Mouse (Mus musculus): ENCODE results near the gene Foxk1. TPM values are rescaled to one million over a fixed set of nuclear protein-coding genes. Genes with fewer than 3 reads are reported as not detected.
A peak's percentile ranks its signal among the peaks of the same experiment; 100 is the strongest.

Gene Foxk1
- total and polyA plus RNA-seq, 2 experiments from 2014 or later: 1.8 to 9.5 TPM

GRCm38 (mm10) chr5:142371172-142372155 lies 29.8 kb upstream of the Foxk1 start:
- no peak for ATAC-seq (ENCODE audit: insufficient read depth, low read depth)
- WGBS: 23% methylated on average over 24 of the region's 24 CpGs
- Histone ChIP-seq H3K9ac (replicated peaks; ENCODE audit: low read depth, low read length) (peak overlapping the region; percentile 30; the same call in 1 of the 2 replicates), H3K27me3 (ENCODE audit: control insufficient read depth, insufficient read depth, low read length) (no peaks in the 10 kb centered on the region), H3K4me2 (ENCODE audit: low read depth, low read length) (peak overlapping the region; percentile 18), H3K36me3 (replicated peaks; ENCODE audit: control insufficient read depth, insufficient read depth, low read length) (no peaks in the 10 kb centered on the region), H3K27ac (ENCODE audit: low read depth) (peak overlapping the region; percentile 64), H3K4me3 (ENCODE audit: low read depth, low read length) (0 out of 2 replicates have a peak overlapping the region, but pooled peaks have one; percentile 6), H3K9me3 (replicated peaks; ENCODE audit: control insufficient read depth, low read length) (no peaks in the 10 kb centered on the region), H3K4me1 (ENCODE audit: control insufficient read depth, insufficient read depth) (peaks cover 5% of the 10 kb centered on the region)
- no peak for TF ChIP-seq EP300 (IDR thresholded peaks at IDR 0.05; ENCODE audit: low read depth)
- TF ChIP-seq CTCF (IDR thresholded peaks at IDR 0.05; ENCODE audit: low read depth): no peak
- DNase-seq (ENCODE audit: low spot score): no peak

- TF ChIP-seq CTCF (IDR thresholded peaks at IDR 0.05; ENCODE audit: low read depth): no peak
- no peak for TF ChIP-seq EP300 (IDR thresholded peaks at IDR 0.05; ENCODE audit: low read depth)
- H3K36me3 ChIP-seq (replicated peaks; ENCODE audit: control insufficient read depth, insufficient read depth, low read length): no peaks in the 10 kb centered on the region
- peak overlapping the region; percentile 18; the same call in 1 of the 2 replicates for H3K4me2 ChIP-seq (ENCODE audit: low read depth, low read length)
- ATAC-seq (ENCODE audit: insufficient read depth, low read depth) (no peak), DNase-seq (ENCODE audit: low spot score) (no peak)
- no peak overlapping the region for H3K4me3 ChIP-seq (ENCODE audit: low read depth, low read length)
- H3K9me3 ChIP-seq (replicated peaks; ENCODE audit: control insufficient read depth, low read length): no peaks in the 10 kb centered on the region
- no peak overlapping the region for H3K9ac ChIP-seq (replicated peaks; ENCODE audit: low read depth, low read length)
- H3K4me1 ChIP-seq (ENCODE audit: control insufficient read depth, insufficient read depth): no peaks in the 10 kb centered on the region; the same call in none of the 2 replicates
- no peak overlapping the region for H3K27ac ChIP-seq (ENCODE audit: low read depth)
- 55% methylated on average over 6 of the region's 6 CpGs for WGBS
- no peaks in the 10 kb centered on the region for H3K27me3 ChIP-seq (ENCODE audit: control insufficient read depth, insufficient read depth, low read length)
These were observed 29.1 kb upstream of the Foxk1 start for GRCm38 (mm10) chr5:142372207-142372606.

GRCm38 (mm10) chr5:142374343-142374742 lies 27.0 kb upstream of the Foxk1 start:
- ATAC-seq (ENCODE audit: insufficient read depth, low read depth): no peak
- WGBS: 69% methylated on average over 9 of the region's 9 CpGs
- no peaks in the 10 kb centered on the region; the same call in none of the 2 replicates for H3K4me1 ChIP-seq (ENCODE audit: control insufficient read depth, insufficient read depth)

GRCm38 (mm10) chr5:142375641-142376040 lies 25.7 kb upstream of the Foxk1 start:
- ATAC-seq (ENCODE audit: insufficient read depth, low read depth): no peak
- DNase-seq (ENCODE audit: low spot score): no peak
- H3K27me3 ChIP-seq (ENCODE audit: control insufficient read depth, insufficient read depth, low read length): no peaks in the 10 kb centered on the region
- H3K4me2 ChIP-seq (ENCODE audit: low read depth, low read length): no peak overlapping the region
- no peak overlapping the region for H3K27ac ChIP-seq (ENCODE audit: low read depth)
- no peaks in the 10 kb centered on the region for H3K9me3 ChIP-seq (replicated peaks; ENCODE audit: control insufficient read depth, low read length)
- H3K4me3 ChIP-seq (ENCODE audit: low read depth, low read length): no peak overlapping the region
- H3K9ac ChIP-seq (replicated peaks; ENCODE audit: low read depth, low read length): no peak overlapping the region
- 95% methylated on average over 5 of the region's 5 CpGs for WGBS
- no peaks in the 10 kb centered on the region for H3K36me3 ChIP-seq (replicated peaks; ENCODE audit: control insufficient read depth, insufficient read depth, low read length)
- no peaks in the 10 kb centered on the region; the same call in none of the 2 replicates for H3K4me1 ChIP-seq (ENCODE audit: control insufficient read depth, insufficient read depth)
- no peak for TF ChIP-seq EP300 (IDR thresholded peaks at IDR 0.05; ENCODE audit: low read depth)
- TF ChIP-seq CTCF (IDR thresholded peaks at IDR 0.05; ENCODE audit: low read depth): no peak

More at GRCm38 (mm10) chr5:142374343-142374742, 27.0 kb upstream of the Foxk1 start:
- H3K27ac ChIP-seq (ENCODE audit: low read depth): no peak overlapping the region
- no peaks in the 10 kb centered on the region for H3K9me3 ChIP-seq (replicated peaks; ENCODE audit: control insufficient read depth, low read length)
- DNase-seq (ENCODE audit: low spot score): no peak
- no peak overlapping the region for H3K9ac ChIP-seq (replicated peaks; ENCODE audit: low read depth, low read length)
- no peaks in the 10 kb centered on the region for H3K36me3 ChIP-seq (replicated peaks; ENCODE audit: control insufficient read depth, insufficient read depth, low read length)
- no peak overlapping the region for H3K4me2 ChIP-seq (ENCODE audit: low read depth, low read length)
- no peak overlapping the region for H3K4me3 ChIP-seq (ENCODE audit: low read depth, low read length)
- TF ChIP-seq EP300 (IDR thresholded peaks at IDR 0.05; ENCODE audit: low read depth) (no peak), CTCF (IDR thresholded peaks at IDR 0.05; ENCODE audit: low read depth) (no peak)
- H3K27me3 ChIP-seq (ENCODE audit: control insufficient read depth, insufficient read depth, low read length): no peaks in the 10 kb centered on the region

- DNase-seq (ENCODE audit: low spot score) (no peak), ATAC-seq (ENCODE audit: insufficient read depth, low read depth) (no peak)
- H3K9me3 ChIP-seq (replicated peaks; ENCODE audit: control insufficient read depth, low read length): no peaks in the 10 kb centered on the region
- no peaks in the 10 kb centered on the region for H3K36me3 ChIP-seq (replicated peaks; ENCODE audit: control insufficient read depth, insufficient read depth, low read length)
- H3K4me1 ChIP-seq (ENCODE audit: control insufficient read depth, insufficient read depth): no peaks in the 10 kb centered on the region; the same call in none of the 2 replicates
- H3K4me2 ChIP-seq (ENCODE audit: low read depth, low read length): no peak overlapping the region
- TF ChIP-seq CTCF (IDR thresholded peaks at IDR 0.05; ENCODE audit: low read depth) (no peak), EP300 (IDR thresholded peaks at IDR 0.05; ENCODE audit: low read depth) (no peak)
- no peak overlapping the region for H3K27ac ChIP-seq (ENCODE audit: low read depth)
- H3K4me3 ChIP-seq (ENCODE audit: low read depth, low read length): no peak overlapping the region
- no peak overlapping the region for H3K9ac ChIP-seq (replicated peaks; ENCODE audit: low read depth, low read length)
- WGBS: 79% methylated on average over 6 of the region's 6 CpGs
- H3K27me3 ChIP-seq (ENCODE audit: control insufficient read depth, insufficient read depth, low read length): no peaks in the 10 kb centered on the region
These were observed 25.2 kb upstream of the Foxk1 start for GRCm38 (mm10) chr5:142376071-142376470.
